Mouse (Mus musculus): Measurements from ENCODE around the gene Aifm3.

DNA sequence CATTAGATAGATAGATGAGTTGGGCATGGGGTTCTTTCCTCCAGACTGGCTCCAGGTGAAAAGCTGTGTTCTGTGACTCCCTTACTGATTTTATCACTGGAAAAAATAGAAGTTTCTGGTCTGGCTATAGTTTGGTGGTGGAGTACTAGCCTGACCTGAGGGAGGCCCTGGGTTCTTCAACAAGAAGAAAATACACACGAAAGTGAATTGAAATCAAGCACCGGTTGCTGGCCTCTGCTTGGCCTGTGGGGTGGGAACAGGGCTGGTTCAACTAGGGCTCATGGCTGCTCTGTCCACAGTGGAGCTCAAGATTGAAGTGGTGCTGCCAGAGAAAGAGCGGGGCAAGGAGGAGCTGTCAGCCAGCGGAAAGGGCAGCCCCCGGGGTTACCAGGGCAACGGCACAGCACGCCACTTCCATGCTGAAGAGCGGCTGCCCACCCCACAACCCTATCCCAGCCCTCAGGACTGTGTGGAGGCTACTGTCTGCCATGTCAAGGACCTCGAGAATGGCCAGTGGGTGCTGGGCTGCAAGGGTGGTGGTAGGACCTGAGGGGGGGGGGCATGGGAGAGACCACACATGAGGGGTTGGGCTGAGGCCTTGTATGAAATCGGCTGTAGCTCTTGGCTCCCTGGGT lies 10.0 kb downstream of the Aifm3 start:
- TF ChIP-seq TAL1 (IDR thresholded peaks at IDR 0.05; ENCODE audit: low read length), result no peak
- TF ChIP-seq GATA1 (IDR thresholded peaks at IDR 0.05; ENCODE audit: low read length), result no peak

Data from erythroblast, embryonic 14.5 days (primary cell).